Mouse (Mus musculus): ENCODE data around the gene Ccr1l1. TPM values are rescaled to one million over a fixed set of nuclear protein-coding genes. Genes with fewer than 3 reads are reported as not detected.

Gene Ccr1l1
- total RNA-seq, 2 experiments from 2014 or later, result not detected

DNA sequence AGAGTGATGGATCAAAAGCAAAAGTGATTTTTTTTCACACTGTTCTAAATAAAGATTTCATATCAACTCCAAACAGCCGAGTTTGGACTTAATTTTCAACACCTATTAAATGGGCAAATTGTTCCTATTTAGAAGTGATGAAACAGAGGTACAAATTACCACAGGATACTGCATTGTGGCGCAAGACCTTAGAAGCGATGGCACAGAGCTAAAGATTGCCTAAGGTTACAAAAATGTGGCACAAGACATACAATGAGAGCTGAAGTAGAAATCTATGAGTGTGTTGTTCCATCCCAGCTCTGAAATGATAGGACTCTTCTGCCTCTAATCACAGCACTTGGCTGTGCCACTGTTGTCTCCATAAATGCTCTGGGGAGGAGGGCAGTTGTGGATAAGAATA is 13.4 kb downstream of the Ccr1l1 start:
- no peak for DNase-seq
- intact Hi-C loops (cut with DNase I), result no loop called here

DNA sequence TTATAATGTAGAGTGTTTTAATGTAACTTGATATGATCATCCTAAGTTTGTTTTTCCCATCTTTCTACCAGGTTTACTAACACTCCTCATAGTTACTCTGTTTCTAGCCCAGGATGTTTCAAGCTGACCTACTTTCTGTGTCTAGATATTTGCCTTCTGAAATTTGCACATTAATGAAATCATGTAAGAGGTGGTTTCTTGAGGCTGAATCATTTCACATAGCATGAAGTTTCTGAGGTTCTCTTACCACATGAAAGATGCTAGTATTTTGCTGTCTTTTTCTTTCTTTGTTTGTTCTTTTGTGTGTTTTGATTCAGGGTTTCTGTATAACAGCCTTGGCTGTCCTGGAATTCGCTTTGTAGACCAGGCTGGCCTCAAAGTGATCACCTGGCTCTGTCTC is 18.0 kb downstream of the Ccr1l1 start:
- intact Hi-C loops (cut with DNase I), result no loop called here
- no peak for DNase-seq

DNA sequence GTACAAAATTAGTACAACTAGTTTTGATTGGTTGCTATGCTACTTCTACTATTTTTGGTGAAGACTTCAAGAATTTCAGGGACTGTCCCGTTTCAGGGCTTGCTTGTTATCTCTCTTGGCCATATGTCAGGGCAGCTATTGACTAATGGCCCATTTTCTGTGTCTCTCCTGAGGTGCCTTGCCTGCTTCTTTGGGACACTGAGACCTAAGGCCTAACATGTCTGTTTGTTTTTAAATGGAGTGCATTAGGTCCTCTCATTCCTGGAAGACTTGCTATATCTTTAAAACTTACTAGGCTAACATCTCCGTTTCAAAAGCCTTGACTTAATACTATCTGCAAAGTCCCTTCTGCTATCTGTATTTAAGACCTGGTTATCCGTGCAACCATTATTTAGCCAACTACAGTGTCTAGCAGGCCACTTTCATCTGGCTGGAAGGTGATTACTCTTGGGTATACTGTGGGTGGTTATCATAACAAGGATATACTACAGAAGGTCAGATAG is 20.2 kb downstream of the Ccr1l1 start:
- DNase-seq, result no peak
- intact Hi-C loops (cut with DNase I), result no loop called here

DNA sequence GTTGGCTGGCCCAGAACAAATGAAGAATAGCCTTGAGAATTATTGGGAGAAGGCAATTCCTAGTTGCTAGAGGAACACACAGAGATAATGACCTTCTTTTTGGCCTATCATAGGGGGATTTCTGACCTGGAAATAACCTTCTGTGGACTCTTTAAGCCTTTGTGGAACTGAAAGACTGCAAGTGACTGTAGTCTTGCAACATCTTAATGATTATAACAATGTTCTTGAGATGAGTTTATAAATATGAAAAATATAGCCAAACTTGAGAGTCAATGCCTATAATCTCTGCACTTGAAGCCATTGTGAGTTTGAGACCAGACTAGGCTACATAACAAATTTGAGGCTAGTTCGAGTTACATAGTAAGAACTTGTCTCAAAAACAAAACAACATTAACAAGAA is 21.3 kb downstream of the Ccr1l1 start:
- no peak for DNase-seq
- intact Hi-C loops (cut with DNase I), result no loop called here

DNA sequence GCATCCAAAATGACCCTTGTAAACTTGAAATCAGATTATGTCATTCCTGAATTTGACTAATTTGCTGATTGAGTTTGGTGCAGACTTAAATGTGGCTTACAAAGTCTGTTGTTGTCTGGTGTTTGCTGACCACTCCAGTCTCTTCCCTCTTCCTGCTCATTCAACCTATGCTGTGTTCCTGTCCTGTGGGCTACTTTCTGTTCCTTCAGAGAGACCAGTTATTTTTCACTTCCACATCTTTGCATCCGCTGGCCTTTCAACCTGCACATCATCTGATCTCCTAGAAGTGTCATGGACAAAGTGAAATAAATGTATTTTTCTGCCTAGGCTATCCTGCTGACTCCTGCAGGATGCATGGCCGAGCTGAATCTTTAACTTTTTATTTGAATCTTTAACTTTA is 24.7 kb downstream of the Ccr1l1 start:
- DNase-seq, result no peak
- intact Hi-C loops (cut with DNase I), result no loop called here

- DNase-seq, result no peak
- intact Hi-C loops (cut with DNase I), result no loop called here
Measured at GRCm38 (mm10) chr9:123951176-123951575, 27.0 kb downstream of the Ccr1l1 start.

- intact Hi-C loops (cut with DNase I), result no loop called here
- no peak for DNase-seq
Measured at GRCm38 (mm10) chr9:123949432-123949831, 28.8 kb downstream of the Ccr1l1 start.

DNA sequence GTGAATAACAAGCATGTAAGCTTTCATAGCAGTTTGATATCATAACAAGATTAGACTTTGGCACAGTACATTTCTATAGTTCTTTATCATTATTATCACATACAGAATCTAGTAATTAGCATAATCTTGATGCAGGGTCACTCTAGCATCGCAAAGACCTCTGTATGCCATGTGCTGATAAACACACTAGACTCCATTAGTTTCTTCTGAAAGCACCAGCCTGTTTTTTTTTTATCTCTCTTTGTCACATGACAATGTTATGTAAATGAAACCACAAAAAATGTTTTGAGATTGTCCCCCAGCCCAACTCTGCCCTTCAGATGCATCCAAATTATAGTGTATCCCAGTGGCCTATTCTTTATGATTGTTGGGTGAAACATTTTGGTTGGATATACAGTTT is 30.4 kb downstream of the Ccr1l1 start:
- intact Hi-C loops (cut with DNase I), result no loop called here
- DNase-seq, result no peak

- intact Hi-C loops (cut with DNase I), result no loop called here
- DNase-seq, result no peak
Measured at GRCm38 (mm10) chr9:123942025-123942424, 36.2 kb downstream of the Ccr1l1 start.

- DNase-seq, result no peak
- intact Hi-C loops (cut with DNase I), result no loop called here
Measured at GRCm38 (mm10) chr9:123941316-123941715, 36.9 kb downstream of the Ccr1l1 start.

DNA sequence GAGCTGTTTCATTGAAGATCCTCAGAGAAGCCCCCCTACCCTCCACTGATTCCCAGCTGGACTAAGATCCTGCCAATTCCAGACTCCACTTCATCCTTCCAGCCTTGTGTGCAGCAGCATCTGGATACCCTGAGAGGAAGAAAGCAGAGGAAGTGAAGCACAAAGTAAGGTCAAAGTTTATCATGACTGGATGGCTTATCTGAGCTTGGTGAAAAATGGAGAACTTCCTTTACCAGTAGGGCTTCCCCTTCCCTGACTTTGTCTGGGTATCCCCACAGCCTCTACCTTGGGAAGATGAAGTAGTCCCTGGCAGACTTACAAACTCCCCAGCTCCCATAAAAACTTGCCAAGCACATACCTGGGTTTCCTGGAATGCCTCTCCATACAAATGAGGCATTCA is 37.6 kb downstream of the Ccr1l1 start:
- no peak for DNase-seq
- intact Hi-C loops (cut with DNase I), result no loop called here

GRCm38 (mm10) chr9:123940168-123940567 is 38.0 kb downstream of the Ccr1l1 start:
- intact Hi-C loops (cut with DNase I), result no loop called here
- no peak for DNase-seq

DNA sequence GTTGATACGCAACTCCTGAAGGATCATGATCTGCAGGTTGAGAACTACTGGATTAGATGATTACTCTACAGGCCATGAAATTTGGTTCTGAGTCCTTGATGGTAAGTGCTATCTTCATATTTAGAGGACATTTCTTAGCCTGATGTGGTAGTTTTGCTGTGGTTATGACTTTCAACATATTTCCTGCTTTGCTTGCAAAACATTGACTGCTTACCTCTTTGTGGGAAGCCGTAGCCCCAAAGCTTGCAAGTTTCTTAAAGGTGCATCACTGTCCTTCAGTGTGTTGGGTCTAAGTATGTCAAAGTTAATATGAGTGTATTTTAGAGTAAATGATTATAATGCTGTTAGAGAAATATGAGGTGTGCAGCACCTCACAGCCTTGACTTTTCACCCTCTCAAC is 40.2 kb downstream of the Ccr1l1 start:
- DNase-seq, result no peak
- intact Hi-C loops (cut with DNase I), result no loop called here

- intact Hi-C loops (cut with DNase I), result no loop called here
- no peak for DNase-seq
Measured at GRCm38 (mm10) chr9:123936604-123937280, 41.5 kb downstream of the Ccr1l1 start.

GRCm38 (mm10) chr9:123935776-123936175 is 42.4 kb downstream of the Ccr1l1 start:
- intact Hi-C loops (cut with DNase I), result no loop called here
- DNase-seq, result no peak

GRCm38 (mm10) chr9:123935346-123935745 is 42.9 kb downstream of the Ccr1l1 start:
- intact Hi-C loops (cut with DNase I), result no loop called here
- DNase-seq, result no peak

- intact Hi-C loops (cut with DNase I), result no loop called here
- DNase-seq, result no peak
Measured at GRCm38 (mm10) chr9:123933716-123934445, 44.3 kb downstream of the Ccr1l1 start.

- intact Hi-C loops (cut with DNase I), result no loop called here
- no peak for DNase-seq
Measured at GRCm38 (mm10) chr9:123932911-123933675, 45.1 kb downstream of the Ccr1l1 start.

DNA sequence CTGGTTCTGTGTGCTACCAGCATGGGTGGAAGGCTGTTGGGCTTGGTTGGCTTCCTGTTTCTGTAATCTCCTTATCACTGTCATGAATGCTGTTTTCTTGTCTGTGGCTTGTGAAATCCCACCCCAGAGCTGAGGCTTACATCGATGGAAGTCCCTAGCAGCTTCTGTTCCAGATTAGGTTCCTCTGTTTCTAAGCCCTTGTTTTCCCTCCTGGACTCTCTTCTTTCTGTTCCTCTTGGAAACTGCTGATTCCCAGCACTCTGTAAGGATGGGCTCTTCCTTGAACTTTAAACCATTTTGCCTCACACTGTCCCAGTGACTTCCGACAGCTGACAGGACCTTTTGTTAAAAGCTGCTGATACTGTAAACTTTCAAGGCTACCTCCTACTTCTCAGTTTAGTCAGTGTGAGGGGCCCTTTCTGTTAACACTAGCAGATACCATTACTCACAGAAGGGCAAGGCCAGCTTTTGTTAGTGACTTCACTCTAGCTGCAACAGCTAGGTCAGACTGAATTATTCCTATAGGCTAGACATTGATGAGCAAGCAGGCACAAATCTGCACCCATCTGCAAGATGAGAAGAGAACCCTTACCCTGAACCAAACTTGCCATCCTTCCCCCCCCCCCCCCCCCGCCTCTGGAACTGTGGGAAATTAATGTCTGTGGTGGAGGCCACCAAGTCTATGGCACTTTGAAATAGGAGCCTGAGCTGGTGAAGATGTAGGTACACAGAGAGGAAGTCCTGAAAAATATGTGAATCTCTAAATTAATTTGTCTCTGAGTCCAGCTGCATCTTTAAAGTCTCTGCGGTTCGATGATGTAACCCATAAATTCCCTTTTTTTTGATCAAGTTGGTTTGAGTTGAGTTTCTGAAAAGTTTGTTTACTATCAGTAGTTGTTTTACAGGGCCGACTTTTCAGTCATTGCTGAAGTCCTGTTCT is 46.2 kb downstream of the Ccr1l1 start:
- DNase-seq, result no peak
- intact Hi-C loops (cut with DNase I), result no loop called here

- intact Hi-C loops (cut with DNase I), result no loop called here
- DNase-seq, result no peak
Measured at GRCm38 (mm10) chr9:123930926-123931325, 47.3 kb downstream of the Ccr1l1 start.

Measured in gastrocnemius, postnatal 36 days (tissue).